Mouse (Mus musculus) granulocyte monocyte progenitor cell, adult 5-6 weeks (primary cell): ENCODE data around the gene H2al1a. TPM values are rescaled to one million over a fixed set of nuclear protein-coding genes. Genes with fewer than 3 reads are reported as not detected.
"Not testable (repeated sequence)": the region's sequence is repeated elsewhere in the genome, so short reads cannot be mapped to it uniquely, and the experiment has no call there.

Source experiments
- ATAC-seq: replicated peaks from 2 replicates; pipeline ENCODE4 v1.8.0; 2016; ENCODE audit warnings: mild to moderate bottlenecking, moderate TSS enrichment, inconsistent platforms; ENCODE audit not compliant: poor library complexity, severe bottlenecking
- total RNA-seq, 2 experiments: library from RNA; stranded (forward) in 1 of 2; stranded (reverse) in 1 of 2; fragments of 200-712, 200-1000 nt in 1 of 2; fragments of >200 nt in 1 of 2; fragmentation: Nextera tagmentation in 1 of 2; gene quantifications; 2 replicates each; pipeline ENCODE4 v1.2.3; 2014 to 2017

H2al1a gene
- total RNA-seq, 2 experiments from 2014 or later, result not detected

GRCm38 (mm10) chrX:11324359-11324758 lies 25.3 kb downstream of the H2al1a start, which contains the start of gene H2al1i:
H2al1i (plus strand) TSS chrX:11324659.
- ATAC-seq, result not testable (repeated sequence)

- not testable (repeated sequence) for ATAC-seq
These were observed 28.5 kb downstream of the H2al1a start, which contains the start of gene H2al1j for GRCm38 (mm10) chrX:11327522-11327921. H2al1j (plus strand) TSS chrX:11327822.

- ATAC-seq, result no peak
These were observed 46.7 kb downstream of the H2al1a start for GRCm38 (mm10) chrX:11345762-11346161.

- no peak for ATAC-seq
These were observed 47.7 kb downstream of the H2al1a start for GRCm38 (mm10) chrX:11346756-11347155.

Other genes with a start within 250 kb of the H2al1a start
- gene H2al1b, start 3.2 kb downstream of the H2al1a start, total RNA-seq (2014; fragmentation: Nextera tagmentation), result not detected in 2 replicates
- gene H2al1b, start 3.2 kb downstream of the H2al1a start, total RNA-seq (2017), result not detected in 2 replicates
- not detected in 2 replicates for gene H2al1c, start 6.4 kb downstream of the H2al1a start, total RNA-seq (2014; fragmentation: Nextera tagmentation)
- not detected in 2 replicates for gene H2al1c, start 6.4 kb downstream of the H2al1a start, total RNA-seq (2017)
- not detected in 2 replicates for gene H2al1d, start 9.6 kb downstream of the H2al1a start, total RNA-seq (2014; fragmentation: Nextera tagmentation)
- gene H2al1d, start 9.6 kb downstream of the H2al1a start, total RNA-seq (2017), result not detected in 2 replicates
- not detected in 2 replicates for gene H2al1e, start 12.7 kb downstream of the H2al1a start, total RNA-seq (2014; fragmentation: Nextera tagmentation)
- not detected in 2 replicates for gene H2al1e, start 12.7 kb downstream of the H2al1a start, total RNA-seq (2017)
- not detected in 2 replicates for gene H2al1f, start 15.9 kb downstream of the H2al1a start, total RNA-seq (2014; fragmentation: Nextera tagmentation)
- not detected in 2 replicates for gene H2al1f, start 15.9 kb downstream of the H2al1a start, total RNA-seq (2017)
- not detected in 2 replicates for gene H2al1g, start 19.0 kb downstream of the H2al1a start, total RNA-seq (2014; fragmentation: Nextera tagmentation)
- gene H2al1g, start 19.0 kb downstream of the H2al1a start, total RNA-seq (2017), result not detected in 2 replicates
- gene H2al1h, start 22.2 kb downstream of the H2al1a start, total RNA-seq (2014; fragmentation: Nextera tagmentation), result not detected in 2 replicates
- not detected in 2 replicates for gene H2al1h, start 22.2 kb downstream of the H2al1a start, total RNA-seq (2017)
- gene H2al1i, start 25.4 kb downstream of the H2al1a start, total RNA-seq (2014; fragmentation: Nextera tagmentation), result not detected in 2 replicates
- gene H2al1i, start 25.4 kb downstream of the H2al1a start, total RNA-seq (2017), result not detected in 2 replicates
- gene H2al1j, start 28.6 kb downstream of the H2al1a start, total RNA-seq (2014; fragmentation: Nextera tagmentation), result not detected in 2 replicates
- not detected in 2 replicates for gene H2al1j, start 28.6 kb downstream of the H2al1a start, total RNA-seq (2017)